Mouse (Mus musculus): ENCODE measurements around the gene Mpp6. TPM values are rescaled to one million over a fixed set of nuclear protein-coding genes. Genes with fewer than 3 reads are reported as not detected.

Gene Mpp6
- 16.9 and 21.3 TPM in 2 replicates for polyA plus RNA-seq (2012; rRNA removed)

DNA sequence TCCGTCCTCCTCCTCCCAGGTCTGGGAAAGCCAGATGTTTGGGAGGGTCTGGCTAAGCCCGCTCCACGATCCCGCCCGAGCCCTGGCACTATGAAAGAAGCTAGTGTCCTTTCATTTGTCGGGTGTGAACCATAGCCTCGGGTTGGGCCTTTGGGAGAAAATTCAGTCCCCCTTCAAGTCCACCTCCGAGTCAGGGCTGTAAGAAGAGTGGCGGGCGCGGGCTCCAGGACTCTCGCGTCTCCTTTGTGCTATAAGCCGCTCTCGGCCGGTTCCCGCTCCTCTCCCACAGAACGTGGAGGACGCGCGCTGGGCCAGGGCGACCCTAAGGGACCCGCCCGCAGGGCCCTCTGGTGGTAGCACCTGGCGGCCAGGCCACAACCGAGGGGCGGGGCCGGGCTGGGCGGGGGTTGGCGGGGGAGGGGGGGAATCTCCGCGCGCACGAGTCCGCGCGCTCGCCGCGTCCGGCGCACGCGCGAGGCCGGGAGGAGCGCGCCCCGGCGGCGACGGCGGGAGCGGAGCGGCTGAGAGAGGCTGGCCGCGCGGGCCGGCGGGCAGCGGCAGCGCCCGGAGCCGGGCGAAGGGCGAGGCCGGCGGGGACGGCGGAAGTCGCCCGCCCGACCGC lies at the start of gene Mpp6:
Mpp6 (plus strand) TSS at position 485 of the 622 bp plus-strand sequence.
- H3K36me3 ChIP-seq (ENCODE audit: control insufficient read depth, insufficient read depth, low read length): no peaks in the 10 kb centered on the region
- TF ChIP-seq POLR2A (IDR thresholded peaks at IDR 0.05; ENCODE audit: low read depth, low read length) (no peak), CTCF (conservative IDR thresholded peaks at IDR 0.05; ENCODE audit: insufficient read depth, insufficient read length, low read depth, low read length) (peak; percentile 39)
- WGBS: 1% methylated on average over 68 of the region's 74 CpGs

DNA sequence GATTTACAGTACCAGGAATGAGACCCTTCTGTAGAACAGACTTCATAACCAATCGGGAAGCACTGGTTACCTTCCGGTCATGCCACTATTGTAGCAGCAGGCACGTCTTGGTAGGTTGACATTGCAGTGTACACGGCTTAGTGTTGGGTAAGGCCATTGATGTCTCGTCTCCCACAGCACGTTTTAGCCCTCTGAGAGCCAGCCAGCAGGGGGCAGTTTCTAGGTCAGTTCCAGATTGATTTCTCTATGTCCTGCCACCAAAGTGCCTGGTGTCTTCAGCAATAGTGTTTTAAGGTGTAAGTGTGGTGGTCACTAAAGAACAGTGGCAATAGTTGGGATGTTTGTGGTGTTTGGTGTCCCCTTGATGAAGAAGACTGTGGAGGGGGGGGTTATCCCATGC lies 43.9 kb upstream of the Mpp6 start:
- Histone ChIP-seq H3K27ac (ENCODE audit: insufficient read depth, low read depth, low read length) (no peak overlapping the region), H3K4me3 (ENCODE audit: insufficient read depth, low read depth, low read length) (no peak overlapping the region), H3K4me1 (ENCODE audit: control insufficient read depth, insufficient read depth, low read length) (no peaks in the 10 kb centered on the region), H3K27me3 (replicated peaks; ENCODE audit: control insufficient read depth, insufficient read depth, low read length) (no peaks in the 10 kb centered on the region), H3K36me3 (ENCODE audit: control insufficient read depth, insufficient read depth, low read length) (no peaks in the 10 kb centered on the region)
- TF ChIP-seq CTCF (conservative IDR thresholded peaks at IDR 0.05; ENCODE audit: insufficient read depth, insufficient read length, low read depth, low read length): no peak
- no peak for TF ChIP-seq POLR2A (IDR thresholded peaks at IDR 0.05; ENCODE audit: low read depth, low read length)
- WGBS: 91% methylated on average over 6 of the region's 6 CpGs
- no peak for DNase-seq

More for the DNA sequence above, at the start of gene Mpp6:
- DNase-seq: peak; percentile 90
- peaks cover 3% of the 10 kb centered on the region; the same call in 1 of the 2 replicates for H3K4me1 ChIP-seq (ENCODE audit: control insufficient read depth, insufficient read depth, low read length)
- peak within 1 kb of the TSS; percentile 99 for H3K4me3 ChIP-seq (ENCODE audit: insufficient read depth, low read depth, low read length)
- H3K27ac ChIP-seq (ENCODE audit: insufficient read depth, low read depth, low read length): peak within 1 kb of the TSS; percentile 77
- H3K27me3 ChIP-seq (replicated peaks; ENCODE audit: control insufficient read depth, insufficient read depth, low read length): no peaks in the 10 kb centered on the region

DNA sequence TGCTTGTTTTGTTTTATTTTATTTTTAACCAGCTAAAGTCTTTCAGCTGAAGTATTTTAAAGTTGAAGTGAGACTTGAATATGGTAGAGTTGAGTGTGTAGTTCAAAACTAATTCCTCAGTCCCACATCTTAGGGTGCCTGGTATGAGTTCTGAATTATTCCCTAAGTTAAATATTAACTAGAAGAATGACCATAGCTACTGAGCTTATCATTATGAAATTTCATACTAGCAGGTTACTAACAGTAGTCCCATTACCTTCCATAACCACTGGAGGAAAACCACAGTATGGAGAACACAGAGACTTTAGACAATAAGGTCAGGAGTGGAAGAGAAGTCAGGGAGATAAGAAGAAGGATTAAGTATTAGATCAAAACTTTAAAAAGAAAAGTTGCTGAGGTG lies 41.6 kb upstream of the Mpp6 start:
- TF ChIP-seq CTCF (conservative IDR thresholded peaks at IDR 0.05; ENCODE audit: insufficient read depth, insufficient read length, low read depth, low read length): no peak
- TF ChIP-seq POLR2A (IDR thresholded peaks at IDR 0.05; ENCODE audit: low read depth, low read length): no peak
- H3K27me3 ChIP-seq (replicated peaks; ENCODE audit: control insufficient read depth, insufficient read depth, low read length): no peaks in the 10 kb centered on the region
- no peaks in the 10 kb centered on the region for H3K4me1 ChIP-seq (ENCODE audit: control insufficient read depth, insufficient read depth, low read length)
- DNase-seq: no peak
- no peak overlapping the region for H3K4me3 ChIP-seq (ENCODE audit: insufficient read depth, low read depth, low read length)
- H3K36me3 ChIP-seq (ENCODE audit: control insufficient read depth, insufficient read depth, low read length): no peaks in the 10 kb centered on the region
- H3K27ac ChIP-seq (ENCODE audit: insufficient read depth, low read depth, low read length): no peak overlapping the region

DNA sequence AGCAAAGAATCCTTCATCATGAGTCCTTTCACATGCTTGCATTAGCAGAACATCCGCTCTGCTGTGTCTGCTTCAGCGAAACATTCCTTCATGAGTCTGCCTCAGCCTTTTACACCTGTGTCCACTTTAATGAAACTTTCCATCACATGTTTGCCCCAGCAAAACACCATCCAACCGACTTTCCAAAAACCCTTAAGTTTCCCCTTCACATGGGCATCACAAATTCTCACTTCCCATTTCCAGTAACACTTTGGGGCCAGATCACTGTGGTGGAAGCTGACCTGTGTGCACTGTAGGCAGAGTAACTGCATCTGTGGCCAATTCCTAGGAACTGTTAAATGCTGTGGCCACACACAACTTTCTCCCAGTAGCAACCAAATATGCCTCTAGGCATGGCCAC lies 34.8 kb upstream of the Mpp6 start:
- TF ChIP-seq CTCF (conservative IDR thresholded peaks at IDR 0.05; ENCODE audit: insufficient read depth, insufficient read length, low read depth, low read length) (no peak), POLR2A (IDR thresholded peaks at IDR 0.05; ENCODE audit: low read depth, low read length) (no peak)
- Histone ChIP-seq H3K4me1 (ENCODE audit: control insufficient read depth, insufficient read depth, low read length) (no peaks in the 10 kb centered on the region), H3K27me3 (replicated peaks; ENCODE audit: control insufficient read depth, insufficient read depth, low read length) (no peaks in the 10 kb centered on the region), H3K4me3 (ENCODE audit: insufficient read depth, low read depth, low read length) (no peak overlapping the region), H3K27ac (ENCODE audit: insufficient read depth, low read depth, low read length) (no peak overlapping the region), H3K36me3 (ENCODE audit: control insufficient read depth, insufficient read depth, low read length) (no peaks in the 10 kb centered on the region)
- no peak for DNase-seq
- 82% methylated on average over 3 of the region's 3 CpGs for WGBS

DNA sequence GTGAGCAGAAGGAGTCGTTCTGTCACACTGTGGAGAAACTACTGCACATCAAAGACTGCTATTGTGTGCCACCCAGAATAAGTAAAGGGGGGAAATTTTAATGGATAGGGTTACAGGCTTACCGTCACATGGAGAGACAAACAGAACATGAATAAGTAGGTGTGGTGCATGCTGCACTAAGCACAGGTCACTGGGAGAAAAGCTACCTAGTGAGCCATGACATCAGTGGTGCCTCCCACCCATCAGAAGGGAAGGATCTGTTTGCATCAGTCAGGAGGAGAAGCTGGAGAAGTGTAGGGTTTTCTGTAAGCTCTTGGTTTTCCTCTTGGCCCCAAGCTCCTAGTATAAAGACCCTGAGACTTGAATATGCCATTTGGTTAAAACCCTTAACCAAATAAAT lies 33.6 kb upstream of the Mpp6 start:
- WGBS: 76% methylated on average over 2 of the region's 2 CpGs
- H3K27ac ChIP-seq (ENCODE audit: insufficient read depth, low read depth, low read length): no peak overlapping the region
- no peaks in the 10 kb centered on the region for H3K27me3 ChIP-seq (replicated peaks; ENCODE audit: control insufficient read depth, insufficient read depth, low read length)
- TF ChIP-seq POLR2A (IDR thresholded peaks at IDR 0.05; ENCODE audit: low read depth, low read length): no peak
- TF ChIP-seq CTCF (conservative IDR thresholded peaks at IDR 0.05; ENCODE audit: insufficient read depth, insufficient read length, low read depth, low read length): no peak
- H3K36me3 ChIP-seq (ENCODE audit: control insufficient read depth, insufficient read depth, low read length): no peaks in the 10 kb centered on the region
- H3K4me3 ChIP-seq (ENCODE audit: insufficient read depth, low read depth, low read length): no peak overlapping the region
- no peaks in the 10 kb centered on the region for H3K4me1 ChIP-seq (ENCODE audit: control insufficient read depth, insufficient read depth, low read length)
- DNase-seq: no peak

DNA sequence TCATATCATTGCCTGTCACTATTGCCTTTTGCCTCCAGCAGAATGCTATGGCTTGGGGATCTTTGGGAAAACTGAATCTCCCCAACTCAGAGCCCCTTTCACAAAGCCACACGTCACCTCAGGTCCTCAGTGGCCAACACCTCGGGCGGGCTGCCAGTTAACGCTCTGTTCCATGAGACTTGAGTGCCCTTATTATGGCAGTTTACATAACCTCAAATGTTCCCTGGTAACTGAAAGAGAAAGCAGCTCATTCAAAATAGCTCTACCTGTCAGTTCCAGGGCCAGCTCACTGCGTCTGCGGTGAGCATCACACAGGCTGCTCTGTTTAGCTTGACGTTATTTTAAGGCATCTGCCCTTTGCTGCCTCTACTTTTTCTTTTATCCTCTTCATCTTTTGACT lies 29.6 kb upstream of the Mpp6 start:
- no peaks in the 10 kb centered on the region for H3K4me1 ChIP-seq (ENCODE audit: control insufficient read depth, insufficient read depth, low read length)
- no peak for TF ChIP-seq CTCF (conservative IDR thresholded peaks at IDR 0.05; ENCODE audit: insufficient read depth, insufficient read length, low read depth, low read length)
- no peak for TF ChIP-seq POLR2A (IDR thresholded peaks at IDR 0.05; ENCODE audit: low read depth, low read length)
- no peak overlapping the region for H3K4me3 ChIP-seq (ENCODE audit: insufficient read depth, low read depth, low read length)
- DNase-seq: no peak
- no peaks in the 10 kb centered on the region for H3K36me3 ChIP-seq (ENCODE audit: control insufficient read depth, insufficient read depth, low read length)
- 77% methylated on average over 7 of the region's 7 CpGs for WGBS
- no peak overlapping the region for H3K27ac ChIP-seq (ENCODE audit: insufficient read depth, low read depth, low read length)
- H3K27me3 ChIP-seq (replicated peaks; ENCODE audit: control insufficient read depth, insufficient read depth, low read length): no peaks in the 10 kb centered on the region

DNA sequence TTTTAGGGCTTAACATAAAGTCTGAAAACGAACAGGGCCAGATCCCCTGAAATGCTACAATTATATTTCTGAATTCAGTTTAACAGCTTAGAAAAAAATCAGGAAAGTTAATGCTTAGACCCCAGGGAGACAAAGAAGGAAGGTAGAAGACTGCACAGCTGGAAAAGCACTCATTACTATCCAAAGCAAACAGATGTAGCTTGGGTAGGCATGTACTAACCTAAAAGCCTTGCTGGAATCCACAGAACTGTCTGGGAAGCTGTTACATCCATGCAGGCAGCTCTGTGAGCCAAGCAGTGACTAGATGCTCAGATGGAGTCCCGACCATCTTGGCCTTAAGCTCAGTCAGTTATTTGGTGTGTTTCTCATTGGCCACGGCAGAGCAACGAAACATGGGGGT lies 24.8 kb upstream of the Mpp6 start:
- Histone ChIP-seq H3K27ac (ENCODE audit: insufficient read depth, low read depth, low read length) (no peak overlapping the region), H3K4me3 (ENCODE audit: insufficient read depth, low read depth, low read length) (no peak overlapping the region), H3K4me1 (ENCODE audit: control insufficient read depth, insufficient read depth, low read length) (no peaks in the 10 kb centered on the region), H3K27me3 (replicated peaks; ENCODE audit: control insufficient read depth, insufficient read depth, low read length) (no peaks in the 10 kb centered on the region), H3K36me3 (ENCODE audit: control insufficient read depth, insufficient read depth, low read length) (no peaks in the 10 kb centered on the region)
- 80% methylated on average over 4 of the region's 4 CpGs for WGBS
- TF ChIP-seq POLR2A (IDR thresholded peaks at IDR 0.05; ENCODE audit: low read depth, low read length) (no peak), CTCF (conservative IDR thresholded peaks at IDR 0.05; ENCODE audit: insufficient read depth, insufficient read length, low read depth, low read length) (no peak)
- no peak for DNase-seq

Data from kidney, adult 2 months (tissue).